Mouse (Mus musculus) gonadal fat pad, adult 2 months (tissue): ENCODE measurements around the gene Grip2. TPM values are rescaled to one million over a fixed set of nuclear protein-coding genes. Genes with fewer than 3 reads are reported as not detected.

Experiments
- DNase-seq: peaks from one replicate; pipeline ENCODE4 v3.0.0-alpha.2; 2012; ENCODE audit warnings: low read depth
- polyA plus RNA-seq: library from polyadenylated mRNA; depleted of rRNA; stranded (reverse); fragments of >200 nt; gene quantifications from 2 replicates; pipeline ENCODE4 v1.2.3, GENCODE M21; 2012; rRNA removed

Gene Grip2
- polyA plus RNA-seq, 1 experiment, result 3.3 TPM

GRCm38 (mm10) chr6:91729677-91730127, 97.3 kb downstream of the Grip2 start:
- no peak for DNase-seq

GRCm38 (mm10) chr6:91728939-91729619, 98.0 kb downstream of the Grip2 start:
- DNase-seq, result no peak

DNA sequence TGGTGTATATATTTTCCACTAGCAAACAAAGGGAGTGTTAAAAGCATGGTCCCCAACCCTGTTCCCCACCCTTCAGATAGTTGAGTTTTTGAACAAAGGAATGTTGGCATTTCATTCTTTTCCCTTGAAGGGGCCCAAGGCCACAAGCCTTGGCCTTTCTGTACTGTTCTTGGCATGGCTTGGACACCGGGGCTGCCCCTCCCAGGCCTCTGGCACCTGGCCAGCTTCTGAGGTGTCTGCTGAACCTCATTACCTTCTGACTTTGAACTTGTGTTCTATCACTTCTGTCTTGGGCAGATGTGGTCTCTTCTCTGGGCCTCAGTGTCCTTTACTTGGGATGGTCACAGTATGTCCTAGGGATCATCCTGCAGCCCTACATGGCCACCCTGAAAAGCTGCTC, 99.7 kb downstream of the Grip2 start:
- no peak for DNase-seq

DNA sequence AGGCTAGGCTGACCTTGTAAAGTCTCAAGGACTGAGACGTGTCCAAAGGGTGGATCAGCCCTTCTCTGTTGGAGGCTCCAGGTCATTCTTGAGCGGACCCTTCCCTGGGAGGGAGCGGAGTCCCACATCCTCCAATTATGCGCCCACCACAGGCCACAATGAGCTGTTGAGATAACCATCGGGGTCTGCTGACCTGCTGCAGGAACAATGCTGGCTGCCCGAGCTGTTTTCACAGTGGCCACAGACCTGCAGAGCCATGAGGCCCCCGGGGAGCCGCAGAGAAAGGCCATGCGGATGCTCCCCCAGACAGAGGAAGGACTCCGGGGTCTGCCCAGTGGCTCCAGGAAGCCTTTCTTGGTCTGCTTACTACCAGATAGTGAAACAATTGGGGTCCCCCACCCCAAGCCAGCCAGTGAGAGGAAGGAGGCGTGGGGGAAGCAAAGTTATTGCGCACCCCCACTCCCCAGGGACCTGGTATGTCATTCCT, 105.8 kb downstream of the Grip2 start:
- no peak for DNase-seq

DNA sequence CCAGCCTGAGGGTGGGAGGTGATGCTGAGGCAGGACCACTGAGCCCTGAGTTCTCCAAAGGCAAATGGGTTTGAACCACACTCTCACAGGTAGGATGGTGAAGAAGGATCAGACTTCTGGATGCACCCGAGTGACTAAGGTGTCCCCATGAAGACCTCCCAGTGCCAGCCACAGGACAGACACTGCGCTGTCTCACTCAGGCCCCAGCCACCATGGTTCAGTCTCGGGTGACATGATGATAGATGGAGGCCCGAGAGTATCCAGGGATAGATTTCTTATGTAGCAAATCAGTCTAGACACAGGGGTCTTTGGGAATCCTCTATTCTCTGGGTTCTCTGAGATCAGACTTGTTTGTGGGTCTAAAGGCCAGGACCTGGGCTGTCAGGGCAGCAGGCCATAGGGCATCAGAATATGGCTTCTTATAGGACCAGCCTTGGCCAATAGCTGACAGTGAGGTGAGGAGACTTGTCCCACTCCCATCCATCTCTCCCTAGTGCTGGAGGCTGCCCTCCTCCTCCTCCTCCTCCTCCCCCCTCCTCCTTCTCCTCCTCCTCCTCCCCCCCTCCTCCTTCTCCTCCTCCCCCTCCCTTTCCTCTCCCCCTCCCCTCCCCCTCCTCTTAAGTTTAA, 106.3 kb downstream of the Grip2 start:
- DNase-seq, result no peak

GRCm38 (mm10) chr6:91719865-91720533, 107.1 kb downstream of the Grip2 start:
- no peak for DNase-seq

GRCm38 (mm10) chr6:91719042-91719747, 107.9 kb downstream of the Grip2 start:
- no peak for DNase-seq

- DNase-seq, result no peak
These were observed 108.4 kb downstream of the Grip2 start for GRCm38 (mm10) chr6:91718603-91719002.

DNA sequence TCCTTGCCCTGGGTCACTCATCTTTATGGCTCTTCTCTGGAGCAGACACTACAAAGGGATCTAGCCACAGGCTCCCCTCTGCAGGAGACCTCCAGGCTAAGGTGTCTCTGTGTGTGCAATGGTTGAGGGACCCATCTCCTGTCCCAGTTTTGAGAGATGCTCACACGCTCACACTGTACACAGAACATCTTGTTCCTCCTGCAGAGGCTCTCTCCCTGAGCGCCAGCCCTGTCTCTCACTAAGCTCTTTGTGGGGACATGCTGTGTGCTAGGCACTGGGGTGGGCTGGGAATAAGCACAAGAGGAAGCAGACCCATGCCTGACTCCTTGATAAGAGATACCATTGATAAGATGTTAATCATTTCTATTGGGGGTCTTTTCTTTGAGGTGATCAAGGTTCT, 109.0 kb downstream of the Grip2 start:
- no peak for DNase-seq

DNA sequence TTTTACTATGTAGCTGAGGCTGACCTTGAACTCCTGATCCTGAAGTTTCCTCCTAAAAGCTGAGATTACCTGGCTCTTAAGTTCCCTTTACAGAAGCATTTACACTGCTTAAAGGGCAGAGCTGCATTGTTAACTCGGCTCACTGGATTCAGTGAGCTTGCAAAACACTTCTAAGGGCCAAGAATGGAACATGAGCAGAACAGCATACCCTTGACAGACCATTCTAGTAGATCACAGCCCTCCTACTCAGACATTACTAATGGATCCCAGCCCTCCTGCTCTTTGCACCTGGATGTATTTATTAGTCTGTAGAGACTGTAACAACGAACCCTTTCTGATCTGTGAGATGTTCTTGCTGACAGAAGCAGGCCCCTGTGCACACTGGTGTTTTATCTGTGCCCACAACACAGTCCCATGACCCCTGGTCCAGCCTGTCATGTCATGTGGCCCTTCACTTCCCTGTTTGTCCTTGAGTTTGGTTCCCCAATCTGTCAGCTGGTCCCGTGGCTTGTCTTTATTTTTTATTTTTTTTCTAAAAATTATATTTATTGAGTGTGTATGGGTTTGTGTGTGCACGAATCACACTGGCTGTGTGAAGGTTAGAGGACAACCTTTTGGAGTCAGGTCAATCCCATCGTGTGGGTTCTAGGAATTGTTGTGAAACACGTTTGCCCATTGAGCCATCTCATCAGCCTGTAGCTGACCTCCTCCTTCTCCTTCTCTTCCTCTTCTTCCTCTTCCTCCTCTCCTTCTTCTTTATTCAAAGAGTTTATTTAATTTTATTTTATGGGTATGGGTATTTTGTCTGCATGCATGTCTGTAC, 110.9 kb downstream of the Grip2 start:
- no peak for DNase-seq

DNA sequence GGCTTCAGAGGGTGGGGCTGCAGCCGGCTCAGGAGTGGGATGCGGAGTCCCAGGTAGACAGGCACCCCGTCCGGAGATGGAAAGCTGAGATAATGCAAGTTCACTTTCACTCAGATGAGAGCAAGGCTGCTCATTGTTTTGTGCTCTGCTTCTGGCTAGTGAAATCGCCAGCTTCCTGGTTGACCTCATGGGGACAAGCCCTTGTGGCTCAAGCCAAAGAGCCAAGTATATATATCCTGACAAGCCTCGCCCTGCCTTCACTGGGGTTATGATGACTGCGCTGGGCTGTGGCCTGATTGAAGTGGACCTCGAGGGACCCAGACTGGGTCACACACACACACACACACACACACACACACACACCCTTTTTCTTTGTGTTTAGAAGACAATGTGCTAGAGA, 112.0 kb downstream of the Grip2 start:
- no peak for DNase-seq

- DNase-seq, result no peak
These were observed 113.6 kb downstream of the Grip2 start for GRCm38 (mm10) chr6:91713370-91713896.

DNA sequence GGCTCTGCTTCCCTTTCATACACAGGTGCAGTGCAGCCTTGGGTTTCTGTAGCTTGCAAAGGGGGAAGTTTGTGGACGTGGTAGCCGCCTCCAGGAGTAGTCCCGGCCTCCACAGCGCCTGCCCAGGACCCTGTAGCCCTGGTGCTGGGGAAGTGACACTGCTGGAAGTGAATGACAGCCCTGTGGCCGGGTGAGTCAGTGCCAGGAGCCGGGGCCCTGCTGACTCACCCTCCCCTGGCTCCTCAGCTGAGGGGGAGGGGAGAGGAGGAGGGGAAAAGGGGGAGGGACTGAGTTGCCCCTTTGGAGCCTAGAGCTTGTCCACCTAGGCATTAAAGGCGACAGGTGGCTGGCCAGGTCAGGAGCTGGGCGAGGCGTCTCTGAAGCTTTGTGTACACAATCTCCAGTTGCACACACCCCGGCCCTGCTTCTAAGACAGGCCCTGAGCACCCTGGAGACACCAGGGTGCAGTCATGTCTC, 114.2 kb downstream of the Grip2 start:
- DNase-seq, result no peak

DNA sequence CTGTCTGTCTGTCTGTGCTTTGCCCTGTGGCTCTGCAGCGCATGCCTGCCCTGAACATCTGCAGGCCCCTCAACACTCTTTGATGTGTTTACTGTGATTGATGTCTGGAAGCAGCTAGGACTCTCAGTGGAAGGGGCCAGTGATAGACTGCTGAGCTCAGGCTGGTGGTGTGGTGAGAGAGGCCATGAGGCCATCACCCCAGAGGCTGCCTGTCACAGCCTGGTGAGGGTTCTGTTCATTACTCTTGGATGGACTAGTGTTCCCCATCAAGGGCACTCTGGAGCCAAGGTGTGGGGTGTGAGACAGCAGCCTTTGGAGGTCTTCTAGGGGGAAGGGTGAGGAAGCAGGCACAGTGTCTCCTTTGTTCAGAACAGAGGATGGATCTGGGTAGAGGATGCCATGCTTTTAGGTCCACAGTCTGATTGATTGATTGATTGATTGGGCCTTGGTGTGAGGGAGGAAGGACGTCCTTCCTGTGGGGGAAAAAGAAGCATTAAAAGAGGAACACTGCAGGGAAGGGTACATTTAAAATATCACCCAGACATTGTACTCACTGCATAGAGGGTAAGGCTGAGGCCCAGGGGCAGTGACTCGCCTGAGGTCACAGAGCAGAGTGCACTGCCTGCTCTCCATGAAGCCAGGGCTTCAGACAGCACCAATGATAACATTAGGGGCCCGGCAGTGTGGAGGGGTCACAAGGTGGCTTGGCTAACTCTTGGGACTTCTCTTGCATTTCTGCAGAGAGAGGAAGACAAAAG, 114.8 kb downstream of the Grip2 start:
- no peak for DNase-seq

Other genes with a start within 250 kb of the Grip2 start
- 51.6 and 58.7 TPM in 2 replicates for gene Slc6a6, start 143.2 kb downstream of the Grip2 start, polyA plus RNA-seq
- 3.5 and 4.7 TPM in 2 replicates for gene Ccdc174, start 50.8 kb upstream of the Grip2 start, polyA plus RNA-seq
- gene 4930590J08Rik, start 75.6 kb upstream of the Grip2 start, polyA plus RNA-seq, result 0.43 and 0.55 TPM in 2 replicates
- 8.3 and 9.3 TPM in 2 replicates for gene Fgd5, start 151.6 kb upstream of the Grip2 start, polyA plus RNA-seq